Mouse (Mus musculus): ENCODE results near the gene Tbx21. TPM values are rescaled to one million over a fixed set of nuclear protein-coding genes. Genes with fewer than 3 reads are reported as not detected.

The Tbx21 gene
- polyA plus RNA-seq, 1 experiment = 0.24 TPM

- Histone ChIP-seq H3K36me3 (ENCODE audit: control insufficient read depth, insufficient read depth, low read length, poor library complexity, severe bottlenecking) (peaks cover 7% of the 10 kb centered on the region), H3K27me3 (ENCODE audit: control insufficient read depth, insufficient read depth, low read length, poor library complexity, severe bottlenecking) (no peaks in the 10 kb centered on the region), H3K9me3 (replicated peaks; ENCODE audit: control insufficient read depth, insufficient read depth, low read length, poor library complexity, severe bottlenecking) (no peaks in the 10 kb centered on the region), H3K4me3 (ENCODE audit: low read depth, low read length) (no peak overlapping the region), H3K27ac (ENCODE audit: insufficient read depth, low read length) (no peak overlapping the region), H3K9ac (ENCODE audit: low read depth, poor library complexity, severe bottlenecking) (no peak overlapping the region), H3K4me1 (ENCODE audit: control insufficient read depth, insufficient read depth, low read length) (no peaks in the 10 kb centered on the region)
- TF ChIP-seq CTCF (IDR thresholded peaks at IDR 0.05; ENCODE audit: low read depth, low read length) (no peak), POLR2A (IDR thresholded peaks at IDR 0.05; ENCODE audit: insufficient read depth, low read length) (no peak), EP300 (IDR thresholded peaks at IDR 0.05; ENCODE audit: insufficient read depth, low read depth, low read length) (no peak)
Measured at GRCm38 (mm10) chr11:97048090-97048650, 67.0 kb downstream of the Tbx21 start.

Other genes starting within 250 kb of the Tbx21 start
- 93.3 and 109 TPM in 2 replicates for gene Cdk5rap3, start 198.8 kb downstream of the Tbx21 start, polyA plus RNA-seq (2011; ENCODE audit: insufficient read depth, insufficient read length, low read depth, missing spikeins)
- 10.9 and 11.1 TPM in 2 replicates for gene Prr15l, start 187.2 kb downstream of the Tbx21 start, polyA plus RNA-seq (2011; ENCODE audit: insufficient read depth, insufficient read length, low read depth, missing spikeins)
- gene Pnpo, start 171.3 kb downstream of the Tbx21 start, polyA plus RNA-seq (2011; ENCODE audit: insufficient read depth, insufficient read length, low read depth, missing spikeins) = 23.6 and 24.1 TPM in 2 replicates
- gene Sp2, start 132.4 kb downstream of the Tbx21 start, polyA plus RNA-seq (2011; ENCODE audit: insufficient read depth, insufficient read length, low read depth, missing spikeins) = 29.0 and 30.5 TPM in 2 replicates
- 12.4 and 13.5 TPM in 2 replicates for gene Sp6, start 101.9 kb downstream of the Tbx21 start, polyA plus RNA-seq (2011; ENCODE audit: insufficient read depth, insufficient read length, low read depth, missing spikeins)
- gene Scrn2, start 85.4 kb downstream of the Tbx21 start, polyA plus RNA-seq (2011; ENCODE audit: insufficient read depth, insufficient read length, low read depth, missing spikeins) = 6.8 and 7.4 TPM in 2 replicates
- gene Lrrc46, start 73.9 kb downstream of the Tbx21 start, polyA plus RNA-seq (2011; ENCODE audit: insufficient read depth, insufficient read length, low read depth, missing spikeins) = 1.5 and 2.4 TPM in 2 replicates
- 62.6 and 67.1 TPM in 2 replicates for gene Mrpl10, start 73.8 kb downstream of the Tbx21 start, polyA plus RNA-seq (2011; ENCODE audit: insufficient read depth, insufficient read length, low read depth, missing spikeins)
- gene Osbpl7, start 64.7 kb downstream of the Tbx21 start, polyA plus RNA-seq (2011; ENCODE audit: insufficient read depth, insufficient read length, low read depth, missing spikeins) = 8.3 and 9.1 TPM in 2 replicates
- 5.4 and 6.1 TPM in 2 replicates for gene Tbkbp1, start 36.2 kb upstream of the Tbx21 start, polyA plus RNA-seq (2011; ENCODE audit: insufficient read depth, insufficient read length, low read depth, missing spikeins)
- gene Kpnb1, start 72.5 kb upstream of the Tbx21 start, polyA plus RNA-seq (2011; ENCODE audit: insufficient read depth, insufficient read length, low read depth, missing spikeins) = 316 and 345 TPM in 2 replicates
- gene Npepps, start 165.3 kb upstream of the Tbx21 start, polyA plus RNA-seq (2011; ENCODE audit: insufficient read depth, insufficient read length, low read depth, missing spikeins) = 213 and 223 TPM in 2 replicates
- gene Mrpl45, start 200.4 kb upstream of the Tbx21 start, polyA plus RNA-seq (2011; ENCODE audit: insufficient read depth, insufficient read length, low read depth, missing spikeins) = 92.7 and 103 TPM in 2 replicates
- 0.14 and 0.24 TPM in 2 replicates for gene Gpr179, start 236.7 kb upstream of the Tbx21 start, polyA plus RNA-seq (2011; ENCODE audit: insufficient read depth, insufficient read length, low read depth, missing spikeins)
- 21.1 and 25.5 TPM in 2 replicates for gene Socs7, start 247.2 kb upstream of the Tbx21 start, polyA plus RNA-seq (2011; ENCODE audit: insufficient read depth, insufficient read length, low read depth, missing spikeins)